Mouse (Mus musculus): Measurements from ENCODE around the gene Zfp266. TPM values are rescaled to one million over a fixed set of nuclear protein-coding genes. Genes with fewer than 3 reads are reported as not detected.
A peak's percentile ranks its signal among the peaks of the same experiment; 100 is the strongest.
"Not testable (repeated sequence)": the region's sequence is repeated elsewhere in the genome, so short reads cannot be mapped to it uniquely, and the experiment has no call there.

The Zfp266 gene
- polyA plus RNA-seq (2017; shearing (Covaris generic)), result 10 to 100 TPM; 44.4 to 58.5 TPM

DNA sequence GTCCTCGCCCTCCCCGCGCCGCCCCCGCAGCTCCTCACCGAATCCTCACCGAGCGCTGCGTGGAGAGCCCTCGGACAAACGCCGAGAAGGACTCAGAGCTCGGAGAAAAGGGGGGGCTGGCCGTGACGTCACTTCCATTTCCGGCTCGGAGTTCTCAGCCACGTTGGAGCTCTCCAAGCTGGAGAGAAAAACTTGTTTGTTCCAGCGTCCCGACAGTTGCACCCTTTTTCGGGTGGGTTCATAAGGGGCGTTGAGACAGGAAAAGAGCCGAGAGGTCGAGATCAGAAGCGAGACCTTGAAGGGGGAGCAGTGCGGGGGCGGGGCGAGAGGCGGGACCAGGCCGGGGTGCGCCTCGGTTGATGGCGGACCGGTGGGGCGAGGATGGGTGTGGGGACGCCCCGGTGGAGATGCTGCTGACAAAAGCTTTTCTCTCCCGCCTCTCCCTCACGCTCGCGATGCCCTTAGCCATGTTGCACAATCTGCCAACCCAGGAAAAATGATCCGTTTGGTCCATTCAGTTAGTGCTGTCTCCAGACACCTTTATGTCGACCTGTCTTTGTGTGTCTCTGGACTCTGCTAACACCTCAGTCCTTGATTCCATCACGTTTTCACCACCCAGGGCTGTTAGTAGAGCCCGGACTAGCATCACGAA lies at the start of gene Zfp266:
Gene Zfp266, minus strand, starts transcription at position 112 of the 652 bp plus-strand sequence.
- peak; percentile 95 for ATAC-seq

DNA sequence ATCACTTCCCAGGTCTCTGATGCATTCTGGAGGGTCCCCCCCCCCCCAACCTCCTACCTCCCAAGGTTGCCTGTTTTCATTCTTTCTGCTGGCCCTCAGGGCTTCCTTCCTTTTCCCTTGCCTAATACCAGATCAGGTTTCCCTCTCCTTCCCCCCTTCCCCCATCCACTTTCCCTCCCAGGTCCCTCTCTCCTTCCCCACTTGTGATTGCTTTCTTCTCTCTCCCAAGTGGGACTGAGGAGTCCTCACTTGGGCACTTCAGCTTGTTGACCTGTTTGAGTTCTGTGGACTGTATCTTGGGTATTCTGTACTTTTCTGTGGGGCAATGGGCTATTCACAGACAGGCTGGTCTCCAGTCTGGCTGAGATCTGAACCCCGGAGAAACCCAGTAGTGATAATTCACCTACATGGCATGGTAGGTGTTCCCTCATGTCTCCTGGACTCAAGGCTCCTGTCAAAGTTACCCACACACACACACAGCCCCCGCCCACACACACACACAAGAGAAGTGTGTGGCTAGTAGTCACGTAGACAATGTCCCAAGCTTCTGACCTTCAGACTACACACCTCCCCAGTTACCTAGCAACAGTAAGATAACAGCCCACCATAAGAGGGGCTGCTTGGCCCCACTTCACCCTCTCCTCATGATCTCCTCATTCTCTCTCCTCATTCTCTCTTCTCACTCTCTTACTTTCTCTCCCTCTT lies 44.3 kb upstream of the Zfp266 start:
- ATAC-seq, result not testable (repeated sequence)

DNA sequence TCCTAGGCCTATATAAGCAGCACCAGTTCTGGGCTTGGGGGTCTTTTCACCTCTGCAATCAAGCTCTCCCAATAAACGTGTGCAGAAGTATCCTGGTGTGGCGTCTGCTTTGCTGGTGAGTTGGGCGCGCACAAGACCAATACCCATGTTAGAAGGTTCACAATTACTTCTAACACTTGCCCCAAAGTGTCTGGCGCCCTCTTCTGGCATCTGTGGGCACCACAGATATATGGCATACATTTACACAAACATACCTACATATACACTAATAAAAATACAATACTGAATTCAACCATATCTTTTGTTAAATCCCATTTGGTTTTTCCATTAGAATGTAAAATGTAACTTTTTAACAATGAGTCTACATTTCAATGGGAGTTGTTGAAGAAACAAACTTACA lies 41.0 kb upstream of the Zfp266 start:
- no peak for ATAC-seq

DNA sequence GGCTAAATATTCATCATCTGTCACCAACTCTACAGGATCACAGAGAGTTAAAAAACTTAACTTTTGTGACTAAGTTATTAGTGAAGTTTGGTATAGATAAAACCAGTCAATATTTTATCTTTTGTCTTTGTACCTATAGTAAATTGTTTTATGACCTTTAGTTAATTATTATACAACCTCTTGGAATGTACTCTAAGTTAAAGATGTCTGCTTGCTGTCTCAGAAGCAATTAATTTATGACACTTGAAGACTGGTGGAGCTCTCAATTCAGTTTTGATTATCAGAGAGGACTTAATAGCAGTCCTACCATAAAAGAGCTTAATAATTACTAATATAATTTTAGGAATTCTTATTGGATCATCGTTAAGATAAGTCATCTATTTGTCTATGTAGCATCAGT lies 31.5 kb upstream of the Zfp266 start:
- no peak for ATAC-seq

DNA sequence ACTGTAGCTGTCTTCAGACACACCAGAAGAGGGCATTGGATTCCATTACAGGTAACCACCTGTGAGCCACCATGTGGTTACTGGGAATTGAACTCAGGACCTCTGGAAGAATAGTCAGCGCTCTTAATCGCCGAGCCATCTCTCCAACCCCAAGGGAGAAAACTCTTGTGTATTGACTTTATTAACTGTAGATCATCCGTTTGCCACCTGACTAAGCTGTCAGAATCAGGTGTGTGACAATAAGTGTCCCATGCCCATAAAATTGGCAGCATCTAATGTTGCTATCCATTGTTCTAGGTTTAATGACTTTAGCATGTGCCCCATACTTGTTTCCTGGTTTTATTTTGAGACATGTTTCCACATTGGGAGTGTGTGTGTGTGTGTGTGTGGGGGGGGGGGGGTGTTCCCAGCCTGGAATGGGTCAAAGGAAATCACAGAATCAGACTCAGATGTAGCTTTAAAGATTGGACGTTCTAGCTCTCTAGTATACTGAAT lies 30.6 kb upstream of the Zfp266 start:
- no peak for ATAC-seq

DNA sequence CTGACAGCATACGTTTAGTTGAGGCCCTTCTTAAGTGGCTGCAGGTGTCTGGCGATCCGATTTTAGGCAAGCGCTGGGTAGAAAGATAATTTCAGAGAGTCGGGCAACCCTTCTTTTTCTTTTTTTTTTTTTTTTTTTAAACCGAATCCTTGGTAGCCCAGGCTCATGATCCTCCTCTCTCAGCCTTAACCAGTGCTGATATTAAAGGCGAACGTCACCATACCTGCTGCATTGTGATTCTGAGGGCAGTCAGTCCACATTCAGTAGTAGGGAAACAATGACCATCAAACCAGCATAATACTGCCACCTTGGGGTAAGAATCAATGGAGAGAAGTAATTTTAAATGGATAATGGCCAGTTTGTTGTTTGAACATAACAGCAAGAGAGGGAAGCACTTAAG lies 23.9 kb upstream of the Zfp266 start:
- ATAC-seq, result no peak

DNA sequence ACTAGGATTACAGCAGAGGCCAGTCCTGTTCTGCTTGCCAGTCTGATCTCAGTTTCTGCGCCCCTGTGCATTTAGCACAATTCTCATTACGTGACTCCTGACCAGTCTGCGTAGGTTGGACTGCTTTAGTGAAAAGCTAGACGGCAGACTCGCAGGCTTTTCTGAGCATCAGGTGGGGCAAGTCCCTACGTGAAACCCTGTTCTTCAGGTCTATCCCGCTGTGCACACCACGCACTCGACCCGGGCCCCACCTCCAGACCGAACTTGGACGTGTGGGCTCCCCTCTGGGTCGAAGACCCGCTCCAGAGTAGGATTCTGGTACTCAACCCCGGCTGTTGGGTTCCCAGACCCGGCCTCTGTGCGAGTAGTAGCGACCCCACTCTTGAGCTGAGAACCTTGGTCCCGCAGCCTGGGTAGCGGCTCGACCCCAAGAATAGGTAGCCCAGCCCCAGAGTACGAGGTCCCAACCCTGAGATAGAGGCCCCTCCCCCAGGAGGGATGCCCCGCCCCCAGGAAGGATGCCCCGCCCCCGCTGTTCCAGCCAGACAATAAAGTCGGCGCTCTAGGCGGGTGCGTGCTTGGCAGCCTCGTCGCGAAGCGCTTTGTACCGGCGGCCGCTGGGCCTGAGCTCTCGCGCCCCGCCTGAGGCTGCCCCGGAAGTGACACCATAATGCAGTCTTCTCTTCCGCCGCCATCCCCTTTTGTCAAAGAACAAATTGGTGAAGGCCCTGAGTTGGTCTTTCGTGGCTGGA lies 23.0 kb upstream of the Zfp266 start:
- ATAC-seq, result peak; percentile 90

DNA sequence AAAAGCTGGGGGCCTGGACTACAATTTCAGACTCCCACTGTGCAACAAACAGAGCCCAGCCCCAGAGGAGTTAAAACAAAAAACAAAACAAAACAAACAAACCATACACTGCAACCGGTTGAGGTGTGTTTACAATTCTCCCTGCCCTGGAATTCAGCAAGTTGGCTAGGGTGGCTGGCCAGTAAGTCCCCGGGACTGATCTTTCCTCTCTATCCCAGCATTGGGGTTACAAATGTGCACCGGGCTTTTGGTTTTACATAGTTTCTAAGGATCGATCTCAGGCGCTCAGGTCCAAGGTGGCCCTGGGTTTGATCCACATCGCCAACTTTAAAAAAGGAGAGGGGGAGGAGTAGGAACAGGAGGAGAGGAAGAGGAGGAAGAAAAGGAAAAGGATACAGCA lies 22.3 kb upstream of the Zfp266 start:
- ATAC-seq, result no peak

DNA sequence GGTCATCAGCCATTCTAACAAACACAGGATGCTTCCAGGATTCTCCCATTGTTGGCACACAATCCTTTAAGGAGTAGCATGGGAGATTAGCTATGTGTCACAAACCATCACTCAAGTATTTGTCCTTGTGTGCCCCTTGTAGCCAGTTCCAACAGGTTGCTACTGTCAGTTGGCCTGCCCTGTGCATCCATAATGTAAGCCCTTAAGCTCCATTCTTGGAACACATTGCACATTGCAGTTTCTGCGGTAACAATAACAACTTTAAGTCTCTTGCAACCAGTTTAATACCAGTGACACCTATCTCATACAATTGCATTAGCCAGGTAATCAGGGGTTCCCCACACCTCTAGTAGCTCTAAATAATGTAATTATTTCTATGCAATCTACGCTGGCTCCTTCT lies 15.4 kb upstream of the Zfp266 start:
- no peak for ATAC-seq

DNA sequence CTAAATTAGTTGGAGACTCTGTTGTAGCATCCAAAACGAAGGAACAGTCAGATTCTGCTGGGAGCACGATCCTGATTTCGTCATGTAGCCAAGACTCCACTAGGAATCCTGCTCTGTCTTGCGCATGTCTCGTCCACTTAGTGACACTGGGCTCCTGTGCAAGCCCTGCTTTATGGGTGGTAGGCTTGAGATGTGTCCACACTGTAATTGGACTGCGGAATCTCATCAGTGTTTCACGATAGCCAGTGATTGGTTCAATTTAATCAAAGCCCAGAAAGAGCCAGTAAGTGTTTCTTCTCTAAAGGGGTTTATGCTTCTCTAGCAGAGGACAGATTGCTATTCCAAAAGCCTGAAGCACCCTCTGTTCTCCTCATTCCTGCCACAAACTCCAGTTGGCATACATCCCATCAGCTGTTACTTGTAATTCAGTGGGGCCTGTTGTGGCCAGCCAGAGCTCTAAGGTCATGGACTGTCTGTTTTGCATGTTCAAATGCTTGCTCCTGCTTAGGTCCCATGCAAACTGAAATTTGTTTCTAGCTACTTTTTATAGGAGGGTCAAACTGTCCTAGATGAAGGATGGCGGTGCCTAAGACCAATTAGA lies 13.2 kb upstream of the Zfp266 start:
- ATAC-seq, result no peak

DNA sequence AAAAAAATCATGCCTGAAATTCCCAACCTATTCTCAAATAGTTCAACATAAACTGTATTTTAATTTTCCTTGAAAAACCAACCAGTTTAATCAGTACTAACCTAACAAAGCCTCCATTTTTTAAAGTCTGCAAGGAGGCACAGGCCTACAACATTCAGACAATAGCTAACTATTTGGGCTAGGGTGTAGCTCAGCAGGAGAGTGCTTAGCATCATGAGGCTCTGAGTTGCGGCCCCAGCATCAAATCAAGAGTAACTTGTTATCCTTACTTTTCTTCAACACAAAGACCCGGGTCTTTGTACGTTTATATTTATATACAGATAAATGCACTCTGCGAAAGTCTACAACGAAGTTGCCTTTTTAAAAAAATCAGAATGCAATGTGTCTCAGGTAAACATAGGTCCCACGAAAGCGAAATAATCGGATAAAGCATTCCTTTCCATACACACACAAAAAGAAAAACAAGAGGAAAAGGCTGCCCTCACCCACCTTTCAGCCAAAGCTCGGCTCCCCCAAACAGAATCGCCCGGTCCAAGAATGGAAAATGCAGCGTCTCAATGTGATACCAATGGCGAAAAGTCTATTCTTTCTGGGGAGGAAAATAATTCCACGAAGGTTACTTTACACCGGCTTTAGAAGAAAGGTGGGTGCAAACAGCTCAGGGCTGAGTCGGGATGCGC lies 546 bp downstream of the Zfp266 start:
- ATAC-seq, result peak; percentile 8

DNA sequence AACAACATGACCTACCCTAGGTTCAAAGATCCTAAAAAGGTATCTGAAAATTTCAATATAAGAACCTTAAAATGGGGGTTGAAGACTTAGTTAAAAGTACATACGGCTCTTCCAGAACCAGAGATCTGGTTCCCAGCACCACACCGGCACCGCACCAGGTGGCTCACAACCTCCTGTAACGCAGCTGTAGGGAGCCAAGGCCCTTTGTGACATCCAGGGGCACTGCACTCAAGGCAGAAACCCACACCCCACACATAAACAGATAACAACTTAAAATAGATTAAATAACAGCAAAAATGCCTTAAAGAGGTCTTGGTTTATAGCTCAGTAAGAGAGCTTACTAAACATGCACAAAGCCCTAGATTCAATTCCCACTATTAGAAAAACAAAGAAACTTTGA lies 1.3 kb downstream of the Zfp266 start:
- no peak for ATAC-seq

DNA sequence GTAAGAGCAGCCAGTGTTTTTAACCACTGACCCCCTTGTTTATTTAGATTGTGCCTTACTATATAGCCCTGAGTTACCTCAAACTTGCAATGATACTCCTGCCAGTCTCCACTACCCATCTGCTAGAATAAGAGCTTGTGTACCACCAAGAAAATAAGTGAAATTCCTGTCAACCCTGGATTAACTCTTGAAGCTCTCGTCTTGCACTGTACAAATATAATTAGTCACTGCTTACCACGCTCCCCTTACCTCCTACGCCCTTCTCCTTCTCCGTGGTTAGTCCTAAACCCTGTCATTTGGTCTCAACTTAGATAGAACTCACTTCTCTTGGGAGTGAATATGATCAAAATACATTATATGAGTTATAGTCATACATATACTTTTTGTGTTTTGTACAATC lies 2.5 kb downstream of the Zfp266 start:
- ATAC-seq, result no peak

DNA sequence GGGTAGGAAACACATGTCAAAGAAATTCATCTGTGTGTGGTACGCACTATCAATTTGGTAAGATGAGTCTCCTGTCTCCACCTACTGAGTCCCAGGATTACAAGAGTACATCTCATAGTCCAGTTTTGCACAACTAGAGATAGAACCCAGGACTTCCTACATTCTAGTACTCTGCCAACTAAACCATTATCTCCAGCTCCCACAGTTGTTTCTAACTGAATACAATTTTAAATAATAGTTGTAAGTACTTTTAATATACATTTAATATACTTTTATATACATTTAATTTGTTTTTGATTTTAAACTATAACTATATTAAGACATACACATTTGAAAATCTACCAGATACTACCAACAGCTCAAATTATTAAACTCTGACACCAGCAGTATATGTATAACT lies 3.5 kb downstream of the Zfp266 start:
- ATAC-seq, result no peak

DNA sequence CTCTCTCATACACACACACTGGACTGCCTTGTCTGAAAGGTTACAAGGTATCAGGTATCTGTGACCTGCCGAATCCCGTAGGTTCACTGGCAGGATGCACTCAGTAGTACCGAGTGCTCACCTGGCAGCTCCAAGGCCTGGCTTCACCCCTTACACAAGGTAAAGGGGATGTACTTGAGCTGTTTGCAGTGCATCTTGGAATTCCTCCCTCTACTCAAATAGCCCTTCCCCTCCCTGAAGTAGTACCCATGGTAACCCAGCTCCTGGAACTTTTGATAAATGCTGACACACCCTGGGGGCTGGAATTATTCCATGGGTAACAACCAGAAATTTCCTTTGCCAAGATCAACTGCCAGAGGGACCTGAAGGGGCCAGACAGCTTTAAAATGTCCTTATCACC lies 7.2 kb downstream of the Zfp266 start:
- ATAC-seq, result no peak

DNA sequence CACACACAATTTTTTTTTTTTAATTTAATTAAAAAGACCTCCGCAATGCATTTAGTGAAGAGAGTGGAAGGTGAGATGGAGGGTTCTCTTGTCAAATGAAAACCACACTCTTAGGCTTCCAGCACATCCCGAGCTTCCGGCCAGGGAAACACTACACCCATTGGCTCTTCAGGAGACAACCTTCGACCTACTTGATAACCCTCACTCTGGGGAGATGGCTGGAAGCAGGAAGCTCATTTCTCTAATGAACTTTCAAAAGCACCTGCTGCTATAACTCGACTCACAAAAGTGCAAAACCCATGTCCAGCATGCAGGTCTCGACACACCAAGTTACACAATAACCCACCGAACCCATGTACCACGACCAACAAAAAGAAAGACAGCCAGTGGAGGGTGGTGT lies 8.5 kb downstream of the Zfp266 start:
- ATAC-seq, result no peak

DNA sequence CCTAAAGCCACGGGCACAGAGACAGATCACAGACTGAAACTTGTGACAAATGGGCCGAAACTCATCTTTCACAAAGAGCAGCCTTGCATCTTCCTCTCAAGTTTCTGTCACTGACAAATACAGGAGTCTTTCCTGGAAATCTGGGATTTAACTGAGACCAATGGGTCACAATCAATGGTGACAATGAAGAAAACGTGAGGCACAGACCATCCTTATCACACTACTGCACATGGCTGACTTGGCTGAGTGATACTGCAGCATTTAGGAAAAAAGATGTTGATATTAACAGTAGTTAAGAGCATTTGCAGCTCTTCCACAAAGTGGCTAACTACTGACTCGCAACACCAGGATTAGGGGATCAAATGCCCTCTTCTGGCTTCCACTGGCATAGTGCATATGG lies 9.6 kb downstream of the Zfp266 start:
- no peak for ATAC-seq

DNA sequence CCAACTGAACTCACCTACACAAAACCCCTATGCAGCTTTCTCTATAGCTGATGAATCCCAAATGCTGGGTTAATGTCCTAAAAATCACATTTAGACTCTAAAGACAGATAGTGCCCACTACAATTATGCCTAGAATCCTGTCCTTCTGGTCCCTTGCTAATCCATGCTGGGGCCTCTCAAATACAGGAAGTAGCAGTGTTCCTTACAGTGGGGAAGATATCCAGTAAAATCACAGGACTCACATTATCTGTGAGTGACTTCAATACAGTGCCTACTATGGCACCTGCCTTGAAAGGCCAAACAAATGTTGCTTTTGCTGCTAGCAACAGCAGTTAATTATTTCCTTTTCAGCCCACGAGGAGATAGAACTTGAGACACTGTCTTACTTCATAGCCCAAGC lies 10.9 kb downstream of the Zfp266 start:
- ATAC-seq, result no peak

DNA sequence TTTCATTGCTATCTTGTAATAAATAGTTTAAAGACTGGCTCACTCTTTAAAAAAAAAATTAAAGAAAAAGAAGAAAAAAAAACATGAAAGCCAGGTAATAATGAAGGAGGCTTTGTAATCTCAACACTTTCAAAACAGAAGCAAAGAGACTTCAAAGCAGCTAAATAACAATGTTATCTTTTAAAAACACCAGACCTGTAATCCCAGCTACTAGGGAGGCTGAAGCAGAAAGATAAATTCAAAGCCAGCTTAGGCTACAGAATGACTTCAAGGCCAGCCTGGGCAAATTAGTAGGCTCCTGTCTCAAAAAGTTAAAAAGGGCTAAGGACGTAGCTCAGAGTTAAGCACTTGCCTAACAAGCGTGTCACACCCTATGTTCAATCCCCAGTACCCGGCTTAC lies 11.5 kb downstream of the Zfp266 start:
- no peak for ATAC-seq

DNA sequence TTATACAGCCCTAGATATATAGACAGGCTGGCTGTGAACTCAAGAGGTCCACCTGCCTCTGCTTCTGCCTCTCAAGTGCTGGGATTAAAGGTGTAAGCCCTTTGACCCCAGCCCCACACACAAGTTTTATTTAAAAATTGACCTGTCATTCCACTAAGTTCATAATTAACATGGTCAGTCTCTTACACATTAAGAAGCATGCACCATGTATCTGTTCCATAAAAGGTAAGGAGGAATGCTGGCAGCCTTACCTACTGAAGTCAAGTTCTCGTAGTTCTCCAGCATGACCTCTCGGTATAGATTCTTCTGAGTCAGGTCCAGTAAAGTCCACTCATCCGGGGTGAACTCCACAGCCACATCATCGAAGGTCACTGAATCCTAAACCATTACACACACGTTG lies 16.4 kb downstream of the Zfp266 start:
- no peak for ATAC-seq

DNA sequence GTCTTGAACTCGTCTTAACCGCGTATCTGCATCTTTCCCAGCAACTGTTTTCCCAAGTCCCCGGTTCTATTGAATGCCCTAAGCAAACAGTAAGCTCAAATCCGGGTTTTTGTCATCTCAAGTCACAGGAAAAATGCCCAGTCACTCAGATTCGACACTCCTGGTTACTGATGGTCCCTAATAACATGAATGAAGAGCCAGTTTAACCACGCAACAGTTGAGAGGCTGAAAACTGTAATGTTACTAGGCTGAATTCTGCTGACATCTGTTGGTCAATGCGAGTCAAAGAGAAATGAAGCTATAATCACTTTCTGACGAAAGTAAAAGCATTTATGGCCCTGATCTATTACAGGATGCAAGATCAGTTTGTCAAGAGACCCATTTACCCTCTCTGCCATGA lies 27.9 kb downstream of the Zfp266 start:
- ATAC-seq, result peak; percentile 18

DNA sequence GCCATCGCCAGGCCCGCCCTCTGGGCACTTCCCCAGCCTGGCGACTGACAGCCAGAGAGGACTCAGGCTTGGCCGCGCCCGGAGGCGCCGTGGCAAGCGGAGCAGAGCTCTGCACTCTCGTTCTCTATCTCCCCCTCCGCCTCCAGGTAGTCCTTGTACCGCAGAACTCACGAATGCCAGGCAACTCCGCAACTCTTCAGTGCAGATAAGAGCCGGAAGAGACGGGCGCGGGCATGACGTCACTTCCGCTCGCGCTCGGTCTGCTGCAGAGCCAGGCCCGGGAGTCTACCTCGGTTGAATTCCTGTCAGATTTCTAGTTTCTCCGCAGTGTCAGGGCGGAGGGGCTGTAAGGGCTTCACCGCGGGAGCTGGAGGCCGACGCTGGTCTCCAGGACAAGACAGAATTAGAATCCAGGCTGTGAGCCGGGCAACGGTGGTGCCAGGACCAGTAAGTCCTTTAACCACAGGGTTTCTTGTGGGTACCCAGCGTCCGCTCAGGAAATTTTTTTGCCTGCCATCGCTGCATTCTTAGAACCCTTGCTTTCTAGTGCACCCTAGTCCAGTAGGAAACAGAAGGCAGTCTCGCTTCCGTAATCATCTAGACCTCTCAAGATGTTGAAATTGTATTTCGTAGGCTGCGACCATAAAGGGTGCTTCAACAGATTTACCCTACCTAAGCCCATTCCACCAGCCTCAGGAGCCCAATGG lies 28.5 kb downstream of the Zfp266 start, which contains the start of gene Zfp426:
Gene Zfp426, minus strand, starts transcription at position 220 of the 707 bp plus-strand sequence.
- peak; percentile 96 for ATAC-seq

Measured in CD4-positive, CD25-positive, alpha-beta regulatory T cell, adult 4 months (primary cell).